Mouse (Mus musculus) myocyte (in vitro differentiated cells): ENCODE results near the gene Cfap61.

Source experiments
- MYOG ChIP-seq, 3 experiments: IDR thresholded peaks; one replicate each; pipeline ENCODE4 v1.6.1; 2011; ENCODE audit warnings: control low read depth in 2 of 3, low read depth in 2 of 3, mild to moderate bottlenecking in 2 of 3; ENCODE audit not compliant: insufficient read length in 2 of 3, control insufficient read depth in 1 of 3, insufficient read depth in 1 of 3
- TCF12 ChIP-seq: IDR thresholded peaks from one replicate; pipeline ENCODE4 v1.6.1; 2011; ENCODE audit warnings: mild to moderate bottlenecking, control low read depth; ENCODE audit not compliant: poor library complexity, insufficient read depth, severe bottlenecking

DNA sequence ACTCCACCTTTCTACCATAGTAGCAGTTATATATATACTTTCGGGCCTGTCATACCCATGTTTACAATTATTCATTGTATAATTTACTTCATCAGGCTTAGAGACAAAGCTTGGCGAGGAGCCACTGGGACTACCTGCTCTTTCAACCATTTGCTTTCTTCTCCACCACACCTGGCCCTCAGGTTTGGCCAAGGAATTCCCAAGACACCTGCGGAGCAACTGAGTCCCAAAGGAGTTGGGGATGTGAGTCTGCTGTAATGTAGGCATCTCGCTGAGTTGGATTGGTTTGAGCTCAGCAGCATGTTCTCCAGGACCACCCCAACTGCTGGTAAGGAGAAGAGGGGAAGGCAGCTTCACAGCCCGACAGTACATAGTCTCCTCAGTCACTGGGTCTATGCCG is 32.7 kb upstream of the Cfap61 start, which contains the start of gene Naa20:
- no peak for TF ChIP-seq MYOG (IDR thresholded peaks at IDR 0.05; ENCODE audit: control insufficient read depth in 1 of 3, insufficient read depth in 1 of 3, insufficient read length in 2 of 3, low read depth in 2 of 3)
- TF ChIP-seq TCF12 = no peak
